Mouse (Mus musculus) heart, postnatal 0 days (tissue): ENCODE results near the gene 6030408B16Rik. TPM values are rescaled to one million over a fixed set of nuclear protein-coding genes. Genes with fewer than 3 reads are reported as not detected.

Source experiments
- ATAC-seq: fragments of 200-750 bp; cut with Nextera tagmentation; 2 replicates; pipeline ENCODE4 v1.8.0; 2017; ENCODE audit warnings: low read depth, moderate number of reproducible peaks, moderate library complexity; ENCODE audit not compliant: insufficient read depth
- DNase-seq: peaks from one replicate; pipeline ENCODE4 v3.0.0-alpha.2; 2016; ENCODE audit warnings: low spot score
- H3K27ac ChIP-seq: fragments of 300-500 bp; sonication (generic); 2 replicates; pipeline ENCODE4 v1.5.1; 2014; ENCODE audit warnings: low read depth, mild to moderate bottlenecking
- H3K27me3 ChIP-seq: fragments of 300-500 bp; sonication (generic); 2 replicates; pipeline ENCODE4 v1.6.1; 2014; ENCODE audit warnings: low read length, mixed read lengths; ENCODE audit not compliant: control insufficient read depth, insufficient read depth
- H3K36me3 ChIP-seq: fragments of 300-500 bp; sonication (generic); replicated peaks from 2 replicates; pipeline ENCODE4 v1.6.1; 2014; ENCODE audit warnings: low read length, mixed read lengths; ENCODE audit not compliant: control insufficient read depth, insufficient read depth
- H3K4me1 ChIP-seq: fragments of 300-500 bp; sonication (generic); 2 replicates; pipeline ENCODE4 v1.6.1; 2014; ENCODE audit warnings: antibody characterized with exemption; ENCODE audit not compliant: control insufficient read depth, insufficient read depth
- H3K4me2 ChIP-seq: fragments of 300-500 bp; sonication (generic); 2 replicates; pipeline ENCODE4 v1.6.1; 2014; ENCODE audit warnings: low read depth, mild to moderate bottlenecking, low read length, moderate library complexity
- H3K4me3 ChIP-seq: fragments of 300-500 bp; sonication (generic); 2 replicates; pipeline ENCODE4 v1.5.1; 2014; ENCODE audit warnings: low read depth, low read length
- H3K9ac ChIP-seq: fragments of 300-500 bp; sonication (generic); replicated peaks from 2 replicates; pipeline ENCODE4 v1.6.1; 2014; ENCODE audit warnings: low read depth, low read length, mixed read lengths
- H3K9me3 ChIP-seq: fragments of 300-500 bp; sonication (generic); replicated peaks from 2 replicates; pipeline ENCODE4 v1.6.1; 2016; ENCODE audit warnings: low read length; ENCODE audit not compliant: control insufficient read depth
- CTCF ChIP-seq: IDR thresholded peaks from 2 replicates; pipeline ENCODE4 v1.5.1; 2016; ENCODE audit warnings: antibody characterized with exemption, control low read depth, low read depth
- EP300 ChIP-seq: IDR thresholded peaks from 2 replicates; pipeline ENCODE4 v1.6.1; 2016; ENCODE audit warnings: antibody characterized with exemption, low read depth
- WGBS: fragments of 180-500 bp; shearing (Covaris S2); extraction: QIAGEN DNeasy Blood & Tissue Kit; methylation state at CpG from one replicate; pipeline ENCODE4 v1.1.7; 2014; 5-methylcytosine and 5-hydroxymethylcytosine counted together
- polyA plus RNA-seq: library from polyadenylated mRNA; unstranded; fragments of >200 nt; fragmentation: Nextera tagmentation; extraction: Ambion mirVana; gene quantifications from 2 replicates; pipeline ENCODE4 v1.2.1, GENCODE M21; 2015
- total RNA-seq: library from RNA; depleted of rRNA; stranded (reverse); fragments of >200 nt; gene quantifications from 2 replicates; pipeline ENCODE4 v1.2.3, GENCODE M21; 2014; ENCODE audit warnings: low replicate concordance; rRNA removed

Gene 6030408B16Rik
- total RNA-seq, result 6.5 and 8.4 TPM in 2 replicates
- 6.4 and 8.1 TPM in 2 replicates for polyA plus RNA-seq

DNA sequence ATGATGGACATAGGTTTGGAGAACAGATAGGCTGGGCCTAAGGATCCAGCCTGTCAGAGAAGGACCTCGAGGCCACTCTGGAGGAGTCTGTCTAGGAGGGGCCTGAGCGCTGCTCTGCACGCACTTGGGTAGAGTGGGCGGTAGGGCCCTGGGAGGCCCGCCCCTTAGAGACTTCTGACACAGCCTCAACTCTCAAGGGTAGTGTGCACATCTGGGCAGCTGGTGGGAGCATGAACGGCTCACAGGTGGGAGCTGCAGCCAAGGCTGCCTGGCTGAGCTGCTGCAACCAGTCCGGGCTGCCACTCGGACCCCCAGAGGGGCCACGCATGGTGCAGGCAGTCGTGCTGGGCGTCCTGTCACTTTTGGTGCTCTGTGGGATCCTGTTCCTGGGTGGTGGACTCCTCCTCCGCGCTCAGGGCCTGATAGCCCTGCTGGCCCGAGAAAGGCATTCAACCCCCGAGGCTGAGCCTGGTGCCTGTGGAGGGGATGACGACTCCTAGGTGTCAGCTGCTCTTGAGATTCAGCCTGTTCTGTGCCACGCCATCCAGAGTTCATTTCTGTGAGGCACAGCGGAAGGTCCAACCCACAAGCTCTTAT is at the start of gene 6030408B16Rik:
Gene 6030408B16Rik (plus strand): TSS at position 188 of the 597 bp plus-strand sequence.
- Histone ChIP-seq H3K9ac (peak within 1 kb of the TSS; percentile 24; the same call in 1 of the 2 replicates), H3K27me3 (no peaks in the 10 kb centered on the region), H3K4me3 (peak within 1 kb of the TSS; percentile 12; the same call in 1 of the 2 replicates), H3K9me3 (no peaks in the 10 kb centered on the region), H3K36me3 (peaks cover 40% of the 10 kb centered on the region), H3K27ac (peak within 1 kb of the TSS; percentile 66), H3K4me1 (peaks cover 8% of the 10 kb centered on the region; the same call in 1 of the 2 replicates), H3K4me2 (peak within 1 kb of the TSS; percentile 30)
- DNase-seq (no peak), ATAC-seq (0 out of 2 replicates have a peak, but pooled peaks have one; percentile 19)
- TF ChIP-seq CTCF, result no peak
- TF ChIP-seq EP300, result no peak
- 40% methylated on average over 18 of the region's 18 CpGs for WGBS

- Histone ChIP-seq H3K4me1 (peaks cover 49% of the 10 kb centered on the region), H3K36me3 (no peaks in the 10 kb centered on the region), H3K9me3 (no peaks in the 10 kb centered on the region), H3K4me2 (no peak overlapping the region), H3K27me3 (no peaks in the 10 kb centered on the region), H3K9ac (no peak overlapping the region), H3K4me3 (no peak overlapping the region), H3K27ac (no peak overlapping the region)
- WGBS, result 69% methylated on average over 3 of the region's 3 CpGs
- DNase-seq (no peak), ATAC-seq (no peak)
- TF ChIP-seq EP300, result no peak
- no peak for TF ChIP-seq CTCF
Observed at GRCm38 (mm10) chr15:101244012-101244411, 49.0 kb upstream of the 6030408B16Rik start.

DNA sequence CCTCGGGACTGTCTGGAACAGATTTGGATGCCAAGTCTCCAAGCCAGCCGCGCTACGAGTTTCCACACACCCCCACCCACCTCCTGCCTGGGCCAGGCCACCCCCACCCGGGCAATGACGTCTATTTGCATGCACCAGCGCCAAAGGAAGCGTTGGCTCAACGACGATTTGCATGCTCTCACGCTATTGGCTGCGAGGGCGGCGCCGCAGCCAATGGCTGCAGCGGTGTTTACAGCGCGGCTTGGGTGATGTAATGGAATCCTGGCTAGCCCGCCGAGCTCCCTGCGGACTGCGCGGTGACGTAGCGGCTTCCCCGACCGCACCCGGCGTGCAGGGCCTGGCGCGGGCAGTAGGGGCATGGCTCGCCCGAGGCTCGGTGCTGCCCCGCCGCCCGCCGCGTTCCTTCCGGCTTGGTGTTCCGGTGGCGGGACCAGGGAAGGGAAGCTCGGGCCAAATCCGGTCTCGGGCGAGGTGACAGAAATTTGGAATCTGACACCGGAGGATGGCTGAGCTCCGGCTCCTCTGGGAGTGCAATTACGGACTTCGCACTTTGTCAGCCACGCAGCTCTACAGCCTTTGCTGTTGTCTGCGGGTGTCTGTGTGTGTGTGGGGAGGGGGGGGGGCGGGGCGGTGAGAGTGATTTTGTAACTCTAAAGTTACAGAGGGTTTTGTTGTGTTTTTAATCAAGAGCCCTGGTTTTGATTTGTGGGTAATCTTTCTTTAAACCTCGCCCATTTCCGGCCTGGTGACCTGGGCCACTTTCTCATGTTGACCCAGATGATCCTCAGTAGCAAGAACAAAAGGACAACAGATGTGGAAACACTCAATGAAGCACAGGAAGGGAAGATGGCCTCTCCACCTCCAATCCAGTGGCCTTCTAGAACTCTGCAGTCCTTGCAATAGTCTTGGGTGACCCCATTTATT is 46.5 kb upstream of the 6030408B16Rik start:
- H3K27ac ChIP-seq, result peak overlapping the region; percentile 95
- ATAC-seq (peak; percentile 92), DNase-seq (peak; percentile 98)
- peak overlapping the region; percentile 60 for H3K4me2 ChIP-seq
- no peaks in the 10 kb centered on the region for H3K27me3 ChIP-seq
- WGBS, result 1% methylated on average over 56 of the region's 56 CpGs
- peak overlapping the region; percentile 37 for H3K4me3 ChIP-seq
- H3K36me3 ChIP-seq, result no peaks in the 10 kb centered on the region
- TF ChIP-seq EP300, result peak; percentile 82
- TF ChIP-seq CTCF, result no peak; the same call in 1 of the 2 replicates
- H3K4me1 ChIP-seq, result peaks cover 44% of the 10 kb centered on the region
- peak overlapping the region; percentile 52 for H3K9ac ChIP-seq
- no peaks in the 10 kb centered on the region for H3K9me3 ChIP-seq

DNA sequence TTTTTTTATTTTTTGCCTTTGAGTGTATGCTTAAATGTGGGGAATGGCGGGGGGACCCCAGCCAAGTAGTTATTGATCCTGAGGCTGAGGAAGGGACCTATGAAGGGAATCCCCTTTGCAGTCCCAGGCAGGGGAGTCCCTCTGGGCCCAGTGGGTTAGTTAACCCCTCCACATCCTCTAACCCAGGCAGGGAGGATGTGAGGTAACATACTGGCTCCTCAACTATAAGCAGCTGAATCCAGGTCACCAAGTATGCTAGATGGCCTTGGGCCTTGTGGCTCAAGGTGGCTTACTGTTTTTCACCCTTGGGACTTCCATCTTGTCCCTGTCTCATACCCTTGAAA is 45.9 kb upstream of the 6030408B16Rik start:
- 80% methylated on average over 1 of the region's 1 CpGs for WGBS
- no peaks in the 10 kb centered on the region for H3K36me3 ChIP-seq
- no peak overlapping the region for H3K4me3 ChIP-seq
- H3K4me1 ChIP-seq, result peaks cover 38% of the 10 kb centered on the region
- H3K9ac ChIP-seq, result no peak overlapping the region
- no peaks in the 10 kb centered on the region for H3K27me3 ChIP-seq
- ATAC-seq, result no peak
- H3K4me2 ChIP-seq, result peak overlapping the region; percentile 60; the same call in 1 of the 2 replicates
- no peaks in the 10 kb centered on the region for H3K9me3 ChIP-seq
- H3K27ac ChIP-seq, result peak overlapping the region; percentile 95
- TF ChIP-seq CTCF (no peak), EP300 (0 out of 2 replicates have a peak, but pooled peaks have one; percentile 28)
- DNase-seq, result no peak

- no peaks in the 10 kb centered on the region for H3K9me3 ChIP-seq
- TF ChIP-seq EP300 (no peak), CTCF (peak; percentile 2; the same call in 1 of the 2 replicates)
- DNase-seq (peak; percentile 83), ATAC-seq (0 out of 2 replicates have a peak, but pooled peaks have one; percentile 23)
- no peaks in the 10 kb centered on the region for H3K36me3 ChIP-seq
- H3K4me2 ChIP-seq, result 0 out of 2 replicates have a peak overlapping the region, but pooled peaks have one; percentile 1
- H3K9ac ChIP-seq, result 0 out of 2 replicates have a peak overlapping the region, but pooled peaks have one; percentile 19
- H3K4me1 ChIP-seq, result peaks cover 35% of the 10 kb centered on the region
- 16% methylated on average over 5 of the region's 5 CpGs for WGBS
- H3K27me3 ChIP-seq, result no peaks in the 10 kb centered on the region
- H3K4me3 ChIP-seq, result no peak overlapping the region
- peak overlapping the region; percentile 95 for H3K27ac ChIP-seq
Observed at GRCm38 (mm10) chr15:101248029-101248710, 44.8 kb upstream of the 6030408B16Rik start.
